Mouse (Mus musculus) telencephalon, adult 2 months (tissue): Measurements from ENCODE around the gene Cfi.
A peak's percentile ranks its signal among the peaks of the same experiment; 100 is the strongest.

Experiments
- DNase-seq: peaks from one replicate; pipeline ENCODE4 v3.0.0-alpha.2; 2011; ENCODE audit warnings: low read depth, low spot score

The Cfi gene

GRCm38 (mm10) chr3:129877327-129877726 is 41.6 kb downstream of the Cfi start:
- DNase-seq: no peak

- peak; percentile 62 for DNase-seq
These were observed 42.8 kb downstream of the Cfi start, which contains the start of gene Pla2g12a for GRCm38 (mm10) chr3:129878405-129879021. TSS of gene Pla2g12a (plus strand) at chr3:129878606.

- DNase-seq: no peak
These were observed 43.6 kb downstream of the Cfi start for GRCm38 (mm10) chr3:129879131-129879757.

- no peak for DNase-seq
These were observed 44.2 kb downstream of the Cfi start for GRCm38 (mm10) chr3:129879913-129880312.

- no peak for DNase-seq
These were observed 45.4 kb downstream of the Cfi start for GRCm38 (mm10) chr3:129880925-129881593.

- DNase-seq: no peak
These were observed 49.9 kb downstream of the Cfi start for GRCm38 (mm10) chr3:129885577-129885976.

GRCm38 (mm10) chr3:129886430-129886829 is 50.7 kb downstream of the Cfi start:
- no peak for DNase-seq

- no peak for DNase-seq
These were observed 52.3 kb downstream of the Cfi start for GRCm38 (mm10) chr3:129887779-129888517.

- DNase-seq: no peak
These were observed 56.3 kb downstream of the Cfi start for GRCm38 (mm10) chr3:129892003-129892402.

- DNase-seq: no peak
These were observed 57.5 kb downstream of the Cfi start for GRCm38 (mm10) chr3:129893143-129893542.

GRCm38 (mm10) chr3:129896591-129896990 is 60.9 kb downstream of the Cfi start:
- DNase-seq: no peak

- DNase-seq: no peak
These were observed 63.2 kb downstream of the Cfi start for GRCm38 (mm10) chr3:129898886-129899285.

- no peak for DNase-seq
These were observed 65.7 kb downstream of the Cfi start, which contains the start of gene Casp6 for GRCm38 (mm10) chr3:129901271-129901809. TSS of gene Casp6 (plus strand) at chr3:129901425.

- no peak for DNase-seq
These were observed 67.7 kb downstream of the Cfi start for GRCm38 (mm10) chr3:129903369-129903768.

GRCm38 (mm10) chr3:129903866-129904265 is 68.2 kb downstream of the Cfi start:
- DNase-seq: no peak

GRCm38 (mm10) chr3:129904381-129905132 is 68.9 kb downstream of the Cfi start:
- DNase-seq: no peak

GRCm38 (mm10) chr3:129912025-129912424 is 76.3 kb downstream of the Cfi start:
- DNase-seq: no peak

- DNase-seq: no peak
These were observed 77.6 kb downstream of the Cfi start for GRCm38 (mm10) chr3:129913241-129913640.

GRCm38 (mm10) chr3:129917424-129917823 is 81.7 kb downstream of the Cfi start:
- DNase-seq: no peak

- DNase-seq: peak; percentile 55
These were observed 82.8 kb downstream of the Cfi start for GRCm38 (mm10) chr3:129918434-129918833.

GRCm38 (mm10) chr3:129923581-129923980 is 87.9 kb downstream of the Cfi start:
- DNase-seq: no peak
